Comparison of ENCODE assay signal across 19 mouse cellular contexts in genomic region chr17:84621209-84621608, GRCm38 (mm10). TPM values are rescaled to one million over a fixed set of nuclear protein-coding genes. Genes with fewer than 3 reads are reported as not detected.
"Had no signal": no experiment of that assay in that cellular context is flagged by ENCODE, and none has a peak within 500 bp of the region (broad histone marks: within the 10 kb centered on the region; RNA-seq: fewer than 3 reads in every experiment).

No protein-coding gene starts in this region.

- H3K27ac ChIP-seq: liver, embryonic 12.5 days; liver, embryonic 14.5 days; midbrain, embryonic 10.5 days; midbrain, embryonic 12.5 days; neural tube, embryonic 12.5 days; stomach, postnatal 0 days had no signal

- H3K4me1 ChIP-seq: midbrain, embryonic 12.5 days; neural tube, embryonic 12.5 days; stomach, embryonic 15.5 days had no signal

- H3K4me2 ChIP-seq: liver, embryonic 12.5 days; lung, embryonic 15.5 days; midbrain, embryonic 12.5 days; neural tube, embryonic 12.5 days; stomach, embryonic 15.5 days had no signal

- H3K27me3 ChIP-seq: liver, embryonic 12.5 days; lung, embryonic 15.5 days; midbrain, embryonic 12.5 days; neural tube, embryonic 12.5 days; stomach, embryonic 15.5 days had no signal

- H3K9ac ChIP-seq: liver, embryonic 12.5 days; liver, embryonic 14.5 days; lung, embryonic 15.5 days; midbrain, embryonic 12.5 days; neural tube, embryonic 12.5 days; stomach, embryonic 15.5 days had no signal

- H3K36me3 ChIP-seq: liver, embryonic 12.5 days; lung, embryonic 15.5 days; midbrain, embryonic 10.5 days; midbrain, embryonic 12.5 days; neural tube, embryonic 12.5 days; stomach, embryonic 15.5 days had no signal

- H3K9me3 ChIP-seq: liver, embryonic 12.5 days; lung, embryonic 15.5 days; midbrain, embryonic 10.5 days; midbrain, embryonic 12.5 days; neural tube, embryonic 12.5 days; stomach, embryonic 15.5 days had no signal

- H3K4me3 ChIP-seq: liver, embryonic 12.5 days; lung, embryonic 15.5 days; midbrain, embryonic 10.5 days; midbrain, embryonic 12.5 days; myocyte; neural tube, embryonic 12.5 days; stomach, embryonic 15.5 days had no signal

- DNase-seq: lung, postnatal 4 days; midbrain, embryonic 14.5 days; right cerebral cortex, postnatal 14 days; thymus, adult 2 months; thymus, postnatal 36 days had no signal

- ATAC-seq: liver, embryonic 12.5 days; midbrain, embryonic 16.5 days had no signal

RNA-seq across cellular contexts. Expression of gene Abcg8, which starts 54.9 kb away (rescaled TPM):
- total RNA-seq: megakaryocyte, adult 5-6 weeks; megakaryocyte-erythroid progenitor cell, adult 5-6 weeks; neutrophil, adult 5-6 weeks had no signal
- polyA plus RNA-seq: lung, embryonic 15.5 days; neural tube, embryonic 12.5 days; neural tube, embryonic 14.5 days had no signal
